29 mouse cellular contexts compared by ENCODE assay signal in genomic region chr1:186540070-186540469, GRCm38 (mm10).
"Had no signal": no experiment of that assay in that cellular context is flagged by ENCODE, and none has a peak within 500 bp of the region (broad histone marks: within the 10 kb centered on the region; RNA-seq: fewer than 3 reads in every experiment).

No protein-coding gene starts in this region.

- H3K4me2 ChIP-seq: embryonic facial prominence, embryonic 12.5 days; embryonic facial prominence, embryonic 13.5 days; embryonic facial prominence, embryonic 15.5 days; forebrain, embryonic 12.5 days; forebrain, embryonic 13.5 days; forebrain, embryonic 15.5 days had no signal

- H3K9me3 ChIP-seq: embryonic facial prominence, embryonic 10.5 days; embryonic facial prominence, embryonic 12.5 days; embryonic facial prominence, embryonic 13.5 days; embryonic facial prominence, embryonic 15.5 days; forebrain, embryonic 10.5 days; forebrain, embryonic 15.5 days had no signal

- H3K36me3 ChIP-seq: embryonic facial prominence, embryonic 10.5 days; embryonic facial prominence, embryonic 12.5 days; embryonic facial prominence, embryonic 13.5 days; embryonic facial prominence, embryonic 15.5 days; forebrain, embryonic 10.5 days; forebrain, embryonic 12.5 days; forebrain, embryonic 15.5 days had no signal

- H3K4me1 ChIP-seq: embryonic facial prominence, embryonic 10.5 days; embryonic facial prominence, embryonic 12.5 days; embryonic facial prominence, embryonic 13.5 days; embryonic facial prominence, embryonic 15.5 days; forebrain, embryonic 10.5 days; forebrain, embryonic 12.5 days; forebrain, embryonic 13.5 days; forebrain, embryonic 15.5 days had no signal

- H3K27me3 ChIP-seq: embryonic facial prominence, embryonic 12.5 days; embryonic facial prominence, embryonic 13.5 days; embryonic facial prominence, embryonic 15.5 days; forebrain, embryonic 12.5 days; forebrain, embryonic 13.5 days; forebrain, embryonic 15.5 days had no signal

- DNase-seq: cerebellum, adult 2 months; cerebellum, adult 8-10 months; cerebellum, adult 9-10 months; cerebellum, adult 9-11 months; cerebellum, postnatal 10 days; cerebellum, postnatal 14 days; cerebellum, postnatal 25 days; cerebellum, postnatal 36 days; embryo, embryonic 11 days; forebrain, postnatal 0 days; gastrocnemius, adult 2 months; gastrocnemius, postnatal 10 days; gastrocnemius, postnatal 14 days; gastrocnemius, postnatal 25 days; gastrocnemius, postnatal 36 days; heart, adult 11 months; heart, adult 18-20 months; heart, adult 2 months had no signal

- H3K27ac ChIP-seq: embryonic facial prominence, embryonic 10.5 days; embryonic facial prominence, embryonic 12.5 days; embryonic facial prominence, embryonic 13.5 days; embryonic facial prominence, embryonic 15.5 days; forebrain, embryonic 10.5 days; forebrain, embryonic 12.5 days; forebrain, embryonic 13.5 days; forebrain, embryonic 15.5 days; heart, adult 2 months had no signal

- ATAC-seq: forebrain, embryonic 13.5 days; forebrain, embryonic 14.5 days; forebrain, embryonic 15.5 days; forebrain, embryonic 16.5 days; forebrain, postnatal 0 days had no signal

- H3K4me3 ChIP-seq: embryonic facial prominence, embryonic 10.5 days; embryonic facial prominence, embryonic 12.5 days; embryonic facial prominence, embryonic 13.5 days; embryonic facial prominence, embryonic 15.5 days; erythroblast, embryonic 14.5 days; forebrain, embryonic 10.5 days; forebrain, embryonic 12.5 days; forebrain, embryonic 13.5 days; forebrain, embryonic 15.5 days; gastrocnemius, adult 2 months; heart, adult 2 months had no signal

- H3K9ac ChIP-seq: embryonic facial prominence, embryonic 12.5 days; embryonic facial prominence, embryonic 13.5 days; embryonic facial prominence, embryonic 15.5 days; forebrain, embryonic 12.5 days; forebrain, embryonic 13.5 days; forebrain, embryonic 15.5 days; forebrain, postnatal 0 days had no signal
